Mouse (Mus musculus) embryo, embryonic 11 days (tissue): ENCODE data around the gene Wfdc10.
"Not testable (repeated sequence)": the region's sequence is repeated elsewhere in the genome, so short reads cannot be mapped to it uniquely, and the experiment has no call there.

Experiments used
- DNase-seq: peaks from one replicate; pipeline ENCODE4 v3.0.0-alpha.2; 2015

Gene Wfdc10

GRCm38 (mm10) chr2:164655858-164656257 is at the start of gene Wfdc10:
Wfdc10 (plus strand) TSS chr2:164656046.
- peak; percentile 70 for DNase-seq

DNA sequence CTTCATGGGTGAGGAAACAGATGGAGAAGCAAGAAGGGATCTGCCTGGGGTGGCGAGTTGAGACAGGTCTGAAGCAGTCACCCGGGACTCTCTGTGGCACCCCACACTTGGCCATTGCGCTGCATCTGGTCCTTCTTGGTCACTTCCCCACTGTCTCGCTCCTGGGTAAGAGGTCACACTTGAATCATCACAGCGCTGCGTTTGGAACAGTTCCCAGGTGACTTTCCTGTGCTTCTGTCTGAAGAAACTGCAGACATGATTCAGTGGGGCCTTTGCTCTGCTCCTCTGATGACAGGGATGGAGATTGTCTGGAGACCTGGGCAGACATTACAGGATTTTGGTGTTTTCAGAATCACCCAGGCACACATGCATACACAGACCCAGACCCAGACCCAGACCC is 47.1 kb upstream of the Wfdc10 start:
- DNase-seq, result no peak

- DNase-seq, result not testable (repeated sequence)
Measured at GRCm38 (mm10) chr2:164613471-164613870, 42.4 kb upstream of the Wfdc10 start, which contains the start of the genes Wfdc6b and Wfdc8. Wfdc6b (plus strand) TSS chr2:164613522. Wfdc8 (minus strand) TSS chr2:164613626.

DNA sequence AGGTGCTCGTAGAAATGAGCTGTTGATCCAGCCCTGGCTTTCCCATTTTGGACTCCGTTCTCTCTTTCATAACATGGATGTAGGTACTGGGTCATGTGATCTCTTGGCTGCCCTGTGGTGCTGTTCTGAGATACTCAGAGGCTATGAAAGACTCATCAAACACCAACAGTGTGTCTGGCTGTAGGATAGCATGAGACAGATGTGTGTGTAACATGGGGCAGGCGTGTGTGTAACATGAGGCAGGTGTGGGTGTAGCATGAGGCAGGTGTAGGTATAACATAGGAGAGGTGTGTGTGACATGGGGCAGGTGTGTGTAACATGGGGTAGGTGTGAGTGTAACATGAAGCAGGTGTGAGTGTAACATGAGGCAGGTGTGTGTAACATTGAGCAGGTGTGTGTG is 40.5 kb upstream of the Wfdc10 start:
- DNase-seq, result no peak

GRCm38 (mm10) chr2:164619050-164619449 is 36.8 kb upstream of the Wfdc10 start:
- no peak for DNase-seq

DNA sequence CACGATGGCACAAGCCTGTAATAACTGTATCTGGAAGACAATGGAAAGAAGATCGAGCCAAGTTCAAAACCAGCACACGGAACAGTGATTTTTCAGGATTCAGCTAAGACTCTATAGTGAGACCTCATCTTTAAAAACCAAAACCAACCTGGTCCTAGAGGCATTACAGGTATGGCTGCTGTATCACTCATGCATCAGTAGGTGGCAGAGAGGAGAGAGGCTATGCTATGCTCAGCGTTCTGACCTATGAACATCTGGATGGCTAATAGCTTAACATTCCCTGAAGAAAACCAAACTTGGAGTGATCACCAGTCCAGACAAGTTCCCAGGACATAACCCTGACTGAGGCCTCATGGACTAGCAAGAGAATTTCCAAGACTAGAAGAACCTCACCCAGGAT is 34.1 kb upstream of the Wfdc10 start:
- DNase-seq, result no peak

GRCm38 (mm10) chr2:164635266-164635665 is 20.6 kb upstream of the Wfdc10 start:
- DNase-seq, result peak; percentile 7

GRCm38 (mm10) chr2:164638696-164639095 is 17.1 kb upstream of the Wfdc10 start, which contains the start of gene Wfdc16:
Wfdc16 (minus strand) TSS chr2:164638796.
- DNase-seq, result no peak

DNA sequence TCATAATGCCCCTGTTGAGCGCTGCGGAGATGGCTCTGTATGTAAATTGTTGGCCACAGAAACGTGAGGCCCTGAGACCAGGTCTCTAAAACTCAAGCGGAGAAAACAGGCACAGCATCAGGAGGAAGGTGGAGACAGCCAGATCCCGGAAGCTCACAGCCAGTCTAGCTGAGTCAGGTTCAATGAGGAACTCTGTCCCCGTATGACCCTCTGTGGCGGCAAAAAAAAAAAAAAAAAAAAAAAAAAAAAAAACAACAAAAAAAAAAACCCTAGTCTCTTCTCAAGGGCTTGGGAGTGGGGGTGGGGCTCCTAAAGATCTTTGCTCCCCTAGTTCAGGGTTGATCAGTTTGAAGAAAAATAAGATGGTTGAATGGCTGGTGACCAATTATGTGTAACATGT is 14.7 kb upstream of the Wfdc10 start:
- no peak for DNase-seq

- no peak for DNase-seq
Measured at GRCm38 (mm10) chr2:164641881-164642673, 13.8 kb upstream of the Wfdc10 start.

DNA sequence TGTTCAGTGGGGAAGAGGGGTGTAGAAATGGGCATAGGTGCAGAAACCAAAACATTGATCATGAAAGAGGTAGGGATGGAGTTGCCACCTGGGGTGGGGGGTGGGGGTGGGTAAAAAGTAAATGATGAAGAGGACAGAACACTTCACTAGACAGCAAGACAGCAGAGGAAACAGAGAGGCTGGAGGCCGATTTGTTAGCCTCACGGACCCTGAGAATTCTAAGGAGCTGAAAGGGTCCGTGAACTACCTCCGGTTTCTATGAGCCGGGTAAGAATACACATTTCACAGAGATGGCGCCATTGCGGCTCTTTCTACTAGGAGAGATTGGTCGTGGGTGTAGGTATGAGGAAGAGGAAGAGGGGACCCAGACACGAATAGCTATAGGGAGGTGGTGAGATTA is 637 bp downstream of the Wfdc10 start, which contains the start of gene Wfdc9:
Gene Wfdc9 (minus strand): TSS at position 101 of the 400 bp plus-strand sequence.
- no peak for DNase-seq

GRCm38 (mm10) chr2:164664851-164665250 is 9.0 kb downstream of the Wfdc10 start:
- no peak for DNase-seq

DNA sequence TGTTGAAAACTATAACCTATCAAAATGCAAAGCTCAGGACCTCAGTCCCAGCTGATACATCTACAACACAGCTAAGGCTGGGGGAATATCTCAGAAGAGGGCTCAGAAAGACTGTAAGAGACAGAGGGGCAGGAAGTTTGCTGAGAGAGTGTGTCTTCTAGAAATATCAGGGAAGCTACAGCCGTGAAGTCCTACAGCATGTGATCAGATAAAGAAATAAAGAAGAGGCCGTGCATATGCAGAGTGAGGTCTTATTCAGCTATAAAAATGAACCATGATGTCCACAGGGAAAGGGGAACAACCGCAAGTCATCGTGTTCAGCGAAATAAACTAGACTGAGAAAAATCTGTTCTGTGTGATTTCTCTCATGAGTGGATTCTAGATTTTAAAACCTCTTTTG is 14.4 kb downstream of the Wfdc10 start:
- DNase-seq, result no peak

DNA sequence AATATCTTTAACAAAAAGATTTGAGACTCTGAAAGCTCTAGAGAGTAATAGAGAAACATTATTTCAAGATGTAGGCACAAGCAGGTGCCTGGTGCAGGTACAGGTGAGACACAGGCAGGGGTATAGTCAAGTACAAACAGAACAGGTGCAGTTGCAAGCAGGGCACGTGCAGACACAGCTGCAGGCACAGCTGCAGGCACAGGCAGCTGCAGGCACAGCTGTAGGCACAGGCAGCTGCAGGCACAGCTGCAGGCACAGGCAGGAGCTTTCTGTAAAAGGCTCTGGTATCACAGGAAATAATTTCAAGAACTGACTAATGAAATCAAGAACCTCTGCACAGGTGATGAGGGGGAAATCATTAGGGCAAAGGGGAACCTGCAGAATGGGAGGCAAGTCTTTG is 15.1 kb downstream of the Wfdc10 start:
- DNase-seq, result no peak

- DNase-seq, result no peak
Measured at GRCm38 (mm10) chr2:164673987-164674386, 18.1 kb downstream of the Wfdc10 start, which contains the start of gene Wfdc11. Wfdc11 (minus strand) TSS chr2:164674087.

GRCm38 (mm10) chr2:164676103-164676502 is 20.3 kb downstream of the Wfdc10 start:
- no peak for DNase-seq

GRCm38 (mm10) chr2:164676916-164677685 is 21.3 kb downstream of the Wfdc10 start:
- no peak for DNase-seq

DNA sequence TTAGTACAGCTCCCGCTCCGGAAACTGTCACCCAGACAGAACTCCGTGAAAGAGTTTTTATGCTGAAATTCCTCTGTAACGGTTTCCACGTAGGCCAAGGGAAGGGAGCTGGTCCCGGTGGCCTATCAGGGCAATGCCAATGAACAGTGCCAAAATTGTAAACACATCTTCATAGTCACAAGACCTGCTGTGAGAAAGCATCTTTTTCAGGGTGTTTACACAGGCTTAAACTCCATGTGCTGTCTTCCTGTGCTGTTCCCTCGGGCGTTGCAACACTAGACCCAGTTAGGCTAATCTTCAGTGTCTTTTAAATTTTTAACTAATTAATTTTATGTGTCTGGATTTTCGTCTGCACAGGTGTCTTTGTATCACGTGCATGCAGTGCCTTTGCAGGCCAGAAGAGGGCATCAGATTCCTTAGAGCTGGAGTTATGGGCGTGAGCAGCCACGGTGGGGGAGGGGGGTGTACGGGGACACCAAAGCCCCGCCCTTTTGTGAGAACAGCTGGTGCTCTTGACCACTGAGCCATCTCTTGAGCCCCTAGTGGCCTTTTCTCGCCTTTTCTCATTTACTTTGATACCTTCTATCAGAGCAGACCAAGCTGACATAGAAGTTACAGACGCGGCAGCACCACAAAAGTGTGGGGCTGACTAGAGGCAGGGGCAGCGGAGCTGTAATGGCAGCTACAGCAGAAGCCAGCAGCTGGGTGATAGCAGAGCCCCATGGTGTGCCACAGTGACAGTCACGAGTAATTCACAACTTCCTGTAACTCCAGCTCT is 23.2 kb downstream of the Wfdc10 start:
- DNase-seq, result peak; percentile 92

- DNase-seq, result peak; percentile 34
Measured at GRCm38 (mm10) chr2:164679906-164680305, 24.1 kb downstream of the Wfdc10 start.

DNA sequence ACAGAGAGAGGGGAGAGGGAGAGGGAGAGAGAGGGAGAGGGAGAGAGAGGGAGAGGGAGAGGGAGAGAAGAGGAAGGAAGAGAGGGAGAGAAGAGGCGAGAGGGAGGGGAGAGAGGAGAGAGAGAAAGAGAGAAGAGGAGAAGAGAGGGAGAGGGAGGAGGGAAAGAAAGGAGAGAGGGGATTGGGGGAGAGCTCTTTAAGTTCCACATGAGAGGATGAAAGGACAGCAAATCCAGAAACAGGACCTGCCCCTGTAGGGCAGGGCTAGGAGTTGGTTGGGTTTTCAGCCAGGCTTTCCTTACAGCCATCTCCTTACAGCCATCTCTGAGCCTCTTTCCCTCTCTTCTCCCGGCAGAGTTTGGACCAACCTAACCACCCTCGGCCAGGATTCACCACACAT is 29.0 kb downstream of the Wfdc10 start, which contains the start of gene Wfdc13:
Gene Wfdc13 (plus strand): TSS at position 301 of the 400 bp plus-strand sequence.
- no peak for DNase-seq

DNA sequence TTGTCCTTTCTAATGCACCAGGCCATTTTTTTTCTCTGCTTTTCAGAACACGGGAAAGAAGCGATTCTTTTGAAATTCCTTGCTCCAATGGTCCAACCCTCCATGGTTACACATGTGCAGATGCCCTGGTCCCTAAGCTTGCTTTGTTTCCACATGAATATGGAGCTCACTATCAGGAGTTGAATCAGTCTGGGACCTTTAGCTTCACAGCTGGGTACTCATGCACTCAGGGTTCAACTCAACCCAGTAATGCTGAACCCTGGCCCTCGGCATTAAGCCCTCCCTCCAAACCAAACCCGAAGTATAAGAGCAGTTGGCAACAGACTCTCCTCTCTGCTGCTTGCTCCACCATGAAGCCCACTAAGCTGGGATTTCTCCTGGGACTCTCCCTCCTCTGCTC is 42.4 kb downstream of the Wfdc10 start, which contains the start of gene Spint4:
Gene Spint4 (plus strand): TSS at position 301 of the 400 bp plus-strand sequence.
- no peak for DNase-seq

- DNase-seq, result no peak
Measured at GRCm38 (mm10) chr2:164700959-164701358, 45.1 kb downstream of the Wfdc10 start.

GRCm38 (mm10) chr2:164701761-164702160 is 45.9 kb downstream of the Wfdc10 start:
- DNase-seq, result no peak
